Mouse (Mus musculus): Measurements from ENCODE around the gene Slamf7. TPM values are rescaled to one million over a fixed set of nuclear protein-coding genes. Genes with fewer than 3 reads are reported as not detected.

Gene Slamf7
- polyA plus RNA-seq, 1 experiment from 2014 or later, result 1.9 TPM

DNA sequence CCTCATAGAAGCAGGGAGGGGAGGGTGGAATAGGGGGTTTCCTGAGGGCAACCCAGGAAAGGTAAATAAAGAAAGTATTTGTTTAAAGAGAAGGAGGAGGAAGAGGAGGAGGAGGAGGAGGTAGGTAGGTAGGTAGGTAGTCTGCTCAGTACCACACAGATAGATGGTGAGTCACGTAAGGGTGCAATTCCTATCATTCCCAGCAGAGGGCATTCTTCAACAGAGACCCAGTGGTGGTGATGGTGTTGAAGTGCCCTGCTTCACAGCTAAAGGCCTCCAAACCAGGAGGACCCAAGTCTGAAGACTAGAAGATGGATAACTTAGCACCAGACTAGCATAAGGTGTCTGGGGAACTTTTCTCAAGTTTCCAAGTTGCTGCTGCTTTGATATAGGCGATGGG is 42.8 kb downstream of the Slamf7 start:
- ATAC-seq (ENCODE audit: low read depth), result no peak
- Histone ChIP-seq H3K27me3 (ENCODE audit: control insufficient read depth, insufficient read depth, low read depth, low read length) (no peaks in the 10 kb centered on the region), H3K36me3 (ENCODE audit: control insufficient read depth, insufficient read depth) (no peaks in the 10 kb centered on the region), H3K4me1 (ENCODE audit: control insufficient read depth, low read depth, low read length) (no peaks in the 10 kb centered on the region), H3K4me3 (ENCODE audit: low read depth, low read length) (no peak overlapping the region), H3K27ac (ENCODE audit: low read length) (no peak overlapping the region), H3K9me3 (replicated peaks; ENCODE audit: control insufficient read depth, low read length) (no peaks in the 10 kb centered on the region), H3K9ac (ENCODE audit: low read depth, low read length) (no peak overlapping the region), H3K4me2 (ENCODE audit: low read depth, low read length) (no peak overlapping the region)
- WGBS (ENCODE audit: insufficient replicate concordance), result 59% methylated on average over 2 of the region's 2 CpGs

- H3K4me1 ChIP-seq (ENCODE audit: control insufficient read depth, low read depth, low read length), result no peaks in the 10 kb centered on the region
- H3K4me3 ChIP-seq (ENCODE audit: low read depth, low read length), result peak within 1 kb of the TSS; percentile 31
- WGBS (ENCODE audit: insufficient replicate concordance), result 18% methylated on average over 9 of the region's 9 CpGs
- H3K9ac ChIP-seq (ENCODE audit: low read depth, low read length), result no peak within 1 kb of the TSS
- no peak within 1 kb of the TSS for H3K27ac ChIP-seq (ENCODE audit: low read length)
- no peaks in the 10 kb centered on the region for H3K36me3 ChIP-seq (ENCODE audit: control insufficient read depth, insufficient read depth)
- H3K27me3 ChIP-seq (ENCODE audit: control insufficient read depth, insufficient read depth, low read depth, low read length), result no peaks in the 10 kb centered on the region
- no peaks in the 10 kb centered on the region for H3K9me3 ChIP-seq (replicated peaks; ENCODE audit: control insufficient read depth, low read length)
- peak within 1 kb of the TSS; percentile 32 for H3K4me2 ChIP-seq (ENCODE audit: low read depth, low read length)
- ATAC-seq (ENCODE audit: low read depth), result no peak
These were observed 45.7 kb downstream of the Slamf7 start, which contains the start of gene Ly9 for GRCm38 (mm10) chr1:171607176-171607575. Gene Ly9, minus strand, starts transcription at chr1:171607410.

- Histone ChIP-seq H3K27ac (ENCODE audit: low read length) (no peak overlapping the region), H3K36me3 (ENCODE audit: control insufficient read depth, insufficient read depth) (no peaks in the 10 kb centered on the region), H3K4me3 (ENCODE audit: low read depth, low read length) (no peak overlapping the region), H3K27me3 (ENCODE audit: control insufficient read depth, insufficient read depth, low read depth, low read length) (no peaks in the 10 kb centered on the region), H3K4me1 (ENCODE audit: control insufficient read depth, low read depth, low read length) (no peaks in the 10 kb centered on the region), H3K9me3 (replicated peaks; ENCODE audit: control insufficient read depth, low read length) (no peaks in the 10 kb centered on the region), H3K9ac (ENCODE audit: low read depth, low read length) (no peak overlapping the region), H3K4me2 (ENCODE audit: low read depth, low read length) (0 out of 2 replicates have a peak overlapping the region, but pooled peaks have one; percentile 32)
- WGBS (ENCODE audit: insufficient replicate concordance), result 56% methylated on average over 3 of the region's 3 CpGs
- ATAC-seq (ENCODE audit: low read depth), result no peak
These were observed 46.2 kb downstream of the Slamf7 start for GRCm38 (mm10) chr1:171606656-171607055.

- no peak for ATAC-seq (ENCODE audit: low read depth)
These were observed 48.1 kb downstream of the Slamf7 start for GRCm38 (mm10) chr1:171604686-171605085.

DNA sequence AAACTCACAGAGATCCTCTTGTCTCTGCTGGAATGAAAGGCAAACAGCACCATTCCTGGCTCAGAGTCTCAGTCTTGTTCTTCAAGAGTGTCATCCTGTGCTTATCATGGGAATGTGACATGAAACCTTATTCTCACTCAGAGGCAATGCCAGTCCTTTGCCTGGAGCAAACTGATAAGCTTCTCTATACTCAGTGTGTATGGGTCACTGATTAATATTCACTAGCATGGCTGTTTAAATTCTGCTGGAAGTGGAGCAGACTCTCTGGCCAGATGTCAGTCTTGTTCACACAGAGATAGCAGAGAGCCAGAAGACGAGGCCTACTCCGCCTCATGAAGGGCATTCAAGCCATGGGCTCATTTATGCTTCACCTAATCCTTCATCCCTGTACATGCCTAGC is 68.3 kb downstream of the Slamf7 start:
- Histone ChIP-seq H3K27me3 (ENCODE audit: control insufficient read depth, insufficient read depth, low read depth, low read length) (no peaks in the 10 kb centered on the region), H3K27ac (ENCODE audit: low read length) (no peak overlapping the region), H3K9me3 (replicated peaks; ENCODE audit: control insufficient read depth, low read length) (no peaks in the 10 kb centered on the region), H3K9ac (ENCODE audit: low read depth, low read length) (no peak overlapping the region), H3K4me3 (ENCODE audit: low read depth, low read length) (no peak overlapping the region), H3K4me1 (ENCODE audit: control insufficient read depth, low read depth, low read length) (no peaks in the 10 kb centered on the region; the same call in 1 of the 2 replicates), H3K4me2 (ENCODE audit: low read depth, low read length) (no peak overlapping the region), H3K36me3 (ENCODE audit: control insufficient read depth, insufficient read depth) (no peaks in the 10 kb centered on the region)
- ATAC-seq (ENCODE audit: low read depth), result peak; percentile 70
- WGBS (ENCODE audit: insufficient replicate concordance), result 26% methylated on average over 2 of the region's 2 CpGs

More at GRCm38 (mm10) chr1:171604686-171605085, 48.1 kb downstream of the Slamf7 start:
- Histone ChIP-seq H3K4me1 (ENCODE audit: control insufficient read depth, low read depth, low read length) (no peaks in the 10 kb centered on the region), H3K27me3 (ENCODE audit: control insufficient read depth, insufficient read depth, low read depth, low read length) (no peaks in the 10 kb centered on the region), H3K36me3 (ENCODE audit: control insufficient read depth, insufficient read depth) (no peaks in the 10 kb centered on the region), H3K9me3 (replicated peaks; ENCODE audit: control insufficient read depth, low read length) (no peaks in the 10 kb centered on the region), H3K4me3 (ENCODE audit: low read depth, low read length) (no peak overlapping the region), H3K27ac (ENCODE audit: low read length) (no peak overlapping the region), H3K9ac (ENCODE audit: low read depth, low read length) (no peak overlapping the region), H3K4me2 (ENCODE audit: low read depth, low read length) (no peak overlapping the region)
- WGBS (ENCODE audit: insufficient replicate concordance), result 59% methylated on average over 3 of the region's 3 CpGs

Small RNA genes lying within 50 kb of the gene (microRNA-seq; reads per million reads assigned to microRNA genes)
- gene Mir7683, result not detected

Other genes starting within 250 kb of the Slamf7 start
- 15.9 and 19.3 TPM in 2 replicates for gene Usf1, start 241.7 kb downstream of the Slamf7 start, polyA plus RNA-seq (2015; fragmentation: Nextera tagmentation; extraction: Ambion mirVana)
- gene Tstd1, start 234.2 kb downstream of the Slamf7 start, polyA plus RNA-seq (2015; fragmentation: Nextera tagmentation; extraction: Ambion mirVana), result 4.6 and 5.3 TPM in 2 replicates
- gene F11r, start 215.5 kb downstream of the Slamf7 start, polyA plus RNA-seq (2015; fragmentation: Nextera tagmentation; extraction: Ambion mirVana), result 33.8 and 34.2 TPM in 2 replicates
- gene Alyref2, start 149.6 kb downstream of the Slamf7 start, polyA plus RNA-seq (2015; fragmentation: Nextera tagmentation; extraction: Ambion mirVana), result 2.6 and 3.5 TPM in 2 replicates
- not detected in 2 replicates for gene Itln1, start 117.7 kb downstream of the Slamf7 start, polyA plus RNA-seq (2015; fragmentation: Nextera tagmentation; extraction: Ambion mirVana)
- 0.36 and 0.48 TPM in 2 replicates for gene Cd244a, start 93.8 kb downstream of the Slamf7 start, polyA plus RNA-seq (2015; fragmentation: Nextera tagmentation; extraction: Ambion mirVana)
- gene Ly9, start 45.6 kb downstream of the Slamf7 start, polyA plus RNA-seq (2015; fragmentation: Nextera tagmentation; extraction: Ambion mirVana), result 1.5 and 1.7 TPM in 2 replicates
- 10.9 and 12.0 TPM in 2 replicates for gene Cd48, start 29.0 kb upstream of the Slamf7 start, polyA plus RNA-seq (2015; fragmentation: Nextera tagmentation; extraction: Ambion mirVana)
- 1.6 and 1.7 TPM in 2 replicates for gene Slamf1, start 114.1 kb upstream of the Slamf7 start, polyA plus RNA-seq (2015; fragmentation: Nextera tagmentation; extraction: Ambion mirVana)
- 6.4 and 7.3 TPM in 2 replicates for gene Cd84, start 186.7 kb upstream of the Slamf7 start, polyA plus RNA-seq (2015; fragmentation: Nextera tagmentation; extraction: Ambion mirVana)
- gene Gm10521, start 242.6 kb upstream of the Slamf7 start, polyA plus RNA-seq (2015; fragmentation: Nextera tagmentation; extraction: Ambion mirVana), result 0.05 TPM in 1 of 2 replicates, not detected in the other

Data from liver, embryonic 16.5 days (tissue).